Mouse (Mus musculus) heart, embryonic 11.5 days (tissue): ENCODE results near the gene Top2a. TPM values are rescaled to one million over a fixed set of nuclear protein-coding genes. Genes with fewer than 3 reads are reported as not detected.

ENCODE experiments used
- ATAC-seq: fragments of 200-750 bp; cut with Nextera tagmentation; replicated peaks from 2 replicates; pipeline ENCODE4 v1.8.0; 2017; ENCODE audit warnings: moderate library complexity; ENCODE audit not compliant: insufficient number of reproducible peaks, low FRiP score, low TSS enrichment
- H3K27ac ChIP-seq: fragments of 300-500 bp; sonication (generic); 2 replicates; pipeline ENCODE4 v1.5.1; 2014; ENCODE audit warnings: mild to moderate bottlenecking, low read depth, low read length
- H3K27me3 ChIP-seq: fragments of 300-500 bp; sonication (generic); 2 replicates; pipeline ENCODE4 v1.6.1; 2014; ENCODE audit warnings: mild to moderate bottlenecking, low read length, mixed read lengths; ENCODE audit not compliant: control insufficient read depth, insufficient read depth
- H3K36me3 ChIP-seq: fragments of 300-500 bp; sonication (generic); 2 replicates; pipeline ENCODE4 v1.6.1; 2014; ENCODE audit warnings: mild to moderate bottlenecking, low read length, moderate library complexity, mixed read lengths; ENCODE audit not compliant: control insufficient read depth, insufficient read depth
- H3K4me1 ChIP-seq: fragments of 300-500 bp; sonication (generic); 2 replicates; pipeline ENCODE4 v1.6.1; 2014; ENCODE audit warnings: low read length; ENCODE audit not compliant: control insufficient read depth, insufficient read depth
- H3K4me2 ChIP-seq: fragments of 300-500 bp; sonication (generic); 2 replicates; pipeline ENCODE4 v1.6.1; 2014; ENCODE audit warnings: mild to moderate bottlenecking, moderate library complexity
- H3K4me3 ChIP-seq: fragments of 300-500 bp; sonication (generic); 2 replicates; pipeline ENCODE4 v1.5.1; 2014; ENCODE audit warnings: low read depth, low read length
- H3K9ac ChIP-seq: fragments of 300-500 bp; sonication (generic); 2 replicates; pipeline ENCODE4 v1.6.1; 2014; ENCODE audit warnings: mild to moderate bottlenecking, low read depth, low read length, moderate library complexity
- H3K9me3 ChIP-seq: fragments of 300-500 bp; sonication (generic); replicated peaks from 2 replicates; pipeline ENCODE4 v1.6.1; 2016; ENCODE audit warnings: low read length; ENCODE audit not compliant: control insufficient read depth
- WGBS: fragments of 180-500 bp; shearing (Covaris S2); extraction: QIAGEN DNeasy Blood & Tissue Kit; methylation state at CpG from one replicate; pipeline ENCODE4 v1.1.7; 2014; ENCODE audit not compliant: insufficient replicate concordance; 5-methylcytosine and 5-hydroxymethylcytosine counted together
- polyA plus RNA-seq: library from polyadenylated mRNA; unstranded; fragments of >200 nt; fragmentation: Nextera tagmentation; extraction: Ambion mirVana; gene quantifications from 2 replicates; pipeline ENCODE4 v1.2.1, GENCODE M21; 2014

Gene Top2a
- polyA plus RNA-seq, 1 experiment from 2014 or later, result 220 TPM

- no peaks in the 10 kb centered on the region for H3K9me3 ChIP-seq
- H3K27me3 ChIP-seq, result no peaks in the 10 kb centered on the region
- peaks cover 38% of the 10 kb centered on the region for H3K4me1 ChIP-seq
- 81% methylated on average over 9 of the region's 9 CpGs for WGBS
- no peak overlapping the region for H3K27ac ChIP-seq
- H3K4me3 ChIP-seq, result no peak overlapping the region
- no peak for ATAC-seq
- H3K4me2 ChIP-seq, result no peak overlapping the region
- no peak overlapping the region for H3K9ac ChIP-seq
- H3K36me3 ChIP-seq, result peaks cover 27% of the 10 kb centered on the region
Measured at GRCm38 (mm10) chr11:98972801-98973360, 51.1 kb downstream of the Top2a start.

DNA sequence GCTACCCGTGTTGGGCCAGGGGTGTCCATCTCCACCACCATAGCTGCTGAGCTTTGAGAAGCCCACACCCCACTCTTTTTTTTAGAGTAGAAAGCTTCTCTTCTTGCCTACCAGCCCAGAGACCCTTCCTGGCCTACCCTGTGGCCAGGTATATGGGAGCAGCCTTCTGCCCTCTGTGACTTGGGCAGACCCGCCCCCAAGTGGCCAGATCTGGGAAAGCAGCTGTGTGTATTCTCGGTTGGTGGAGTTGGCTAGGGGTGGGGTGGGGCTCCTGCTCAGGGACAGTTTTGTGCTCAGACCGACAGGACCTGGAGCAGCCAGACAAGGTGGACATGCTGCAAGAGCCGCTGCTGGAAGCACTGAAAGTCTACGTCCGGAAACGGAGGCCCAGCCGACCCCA is 51.8 kb downstream of the Top2a start:
- peaks cover 43% of the 10 kb centered on the region for H3K4me1 ChIP-seq
- H3K36me3 ChIP-seq, result peaks cover 33% of the 10 kb centered on the region
- ATAC-seq, result no peak

DNA sequence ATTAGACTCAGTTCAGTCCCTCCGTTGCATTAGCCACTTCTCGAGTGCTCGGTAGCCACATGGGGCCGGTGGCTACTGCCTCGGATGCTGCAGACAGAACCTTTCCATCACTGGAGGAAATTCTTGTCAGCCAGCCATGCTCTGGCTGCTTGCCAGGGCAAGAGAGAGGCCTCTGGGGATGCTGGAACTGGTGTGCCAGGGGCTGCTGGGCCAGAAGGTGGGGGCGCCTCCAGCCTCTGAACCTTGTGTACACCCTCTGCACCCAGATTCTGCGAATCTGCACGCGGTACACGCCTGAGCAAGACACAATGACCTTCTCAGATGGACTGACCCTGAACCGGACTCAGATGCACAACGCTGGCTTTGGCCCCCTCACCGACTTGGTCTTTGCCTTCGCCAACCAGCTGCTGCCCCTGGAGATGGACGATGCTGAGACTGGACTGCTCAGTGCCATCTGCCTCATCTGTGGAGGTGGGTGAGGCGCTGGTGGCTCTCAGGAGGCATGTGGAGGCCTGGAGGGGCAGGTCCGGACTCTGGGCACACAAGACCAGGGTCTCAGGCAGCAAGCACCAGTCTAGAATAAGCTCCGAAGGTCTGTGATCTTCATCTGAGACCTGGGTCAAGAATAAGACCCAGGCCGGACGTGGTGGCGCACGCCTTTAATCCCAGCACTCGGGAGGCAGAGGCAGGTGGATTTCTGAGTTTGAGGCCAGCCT is 52.5 kb downstream of the Top2a start:
- Histone ChIP-seq H3K9me3 (no peaks in the 10 kb centered on the region), H3K9ac (0 out of 2 replicates have a peak overlapping the region, but pooled peaks have one; percentile 10), H3K36me3 (peaks cover 33% of the 10 kb centered on the region), H3K4me2 (no peak overlapping the region), H3K4me1 (peaks cover 50% of the 10 kb centered on the region), H3K27ac (peak overlapping the region; percentile 5; the same call in 1 of the 2 replicates), H3K4me3 (no peak overlapping the region), H3K27me3 (no peaks in the 10 kb centered on the region)
- ATAC-seq, result no peak
- WGBS, result 74% methylated on average over 23 of the region's 23 CpGs

More for the DNA sequence above, 51.8 kb downstream of the Top2a start:
- Histone ChIP-seq H3K9ac (no peak overlapping the region), H3K4me3 (no peak overlapping the region), H3K9me3 (no peaks in the 10 kb centered on the region), H3K27ac (no peak overlapping the region), H3K27me3 (no peaks in the 10 kb centered on the region), H3K4me2 (no peak overlapping the region)
- WGBS, result 51% methylated on average over 9 of the region's 9 CpGs

GRCm38 (mm10) chr11:98970191-98970925 is 53.6 kb downstream of the Top2a start:
- Histone ChIP-seq H3K9ac (no peak overlapping the region), H3K4me3 (no peak overlapping the region), H3K4me2 (no peak overlapping the region), H3K9me3 (no peaks in the 10 kb centered on the region), H3K27ac (no peak overlapping the region), H3K36me3 (peaks cover 33% of the 10 kb centered on the region), H3K27me3 (no peaks in the 10 kb centered on the region), H3K4me1 (peaks cover 61% of the 10 kb centered on the region)
- 73% methylated on average over 29 of the region's 29 CpGs for WGBS
- no peak for ATAC-seq

DNA sequence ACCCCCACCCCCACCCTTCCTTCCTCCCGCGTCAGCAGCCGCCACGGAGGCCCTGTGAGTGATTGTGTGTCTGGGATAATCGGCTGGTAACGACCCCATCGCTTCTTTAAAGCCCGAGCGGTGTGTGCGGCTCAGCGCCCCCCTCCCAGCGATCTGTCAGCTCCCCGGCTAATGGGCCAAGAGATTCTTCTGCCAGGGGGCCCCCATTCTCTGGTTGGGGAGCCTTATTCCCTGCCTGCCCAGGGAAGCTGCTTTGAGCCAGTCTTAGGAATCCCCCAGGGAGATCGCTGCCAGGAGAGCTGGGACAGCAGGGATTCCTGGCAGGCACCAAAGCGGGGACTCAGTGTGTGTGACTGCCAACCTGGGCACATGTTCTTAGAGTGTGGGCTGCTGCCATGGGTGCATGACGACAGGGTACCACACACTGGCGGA is 54.5 kb downstream of the Top2a start:
- ATAC-seq, result no peak
- Histone ChIP-seq H3K27ac (peak overlapping the region; percentile 17; the same call in 1 of the 2 replicates), H3K4me2 (peak overlapping the region; percentile 16; the same call in 1 of the 2 replicates), H3K9me3 (no peaks in the 10 kb centered on the region), H3K36me3 (peaks cover 33% of the 10 kb centered on the region), H3K4me3 (no peak overlapping the region), H3K4me1 (peaks cover 69% of the 10 kb centered on the region), H3K27me3 (no peaks in the 10 kb centered on the region), H3K9ac (no peak overlapping the region)
- WGBS, result 30% methylated on average over 17 of the region's 17 CpGs

GRCm38 (mm10) chr11:98968716-98969495 is 55.1 kb downstream of the Top2a start:
- H3K4me2 ChIP-seq, result peak overlapping the region; percentile 22
- WGBS, result 14% methylated on average over 20 of the region's 20 CpGs
- peak overlapping the region; percentile 32 for H3K27ac ChIP-seq
- H3K27me3 ChIP-seq, result no peaks in the 10 kb centered on the region
- peaks cover 75% of the 10 kb centered on the region for H3K4me1 ChIP-seq
- no peak for ATAC-seq
- H3K4me3 ChIP-seq, result no peak overlapping the region
- no peaks in the 10 kb centered on the region for H3K9me3 ChIP-seq
- H3K9ac ChIP-seq, result peak overlapping the region; percentile 34; the same call in 1 of the 2 replicates
- H3K36me3 ChIP-seq, result peaks cover 33% of the 10 kb centered on the region

DNA sequence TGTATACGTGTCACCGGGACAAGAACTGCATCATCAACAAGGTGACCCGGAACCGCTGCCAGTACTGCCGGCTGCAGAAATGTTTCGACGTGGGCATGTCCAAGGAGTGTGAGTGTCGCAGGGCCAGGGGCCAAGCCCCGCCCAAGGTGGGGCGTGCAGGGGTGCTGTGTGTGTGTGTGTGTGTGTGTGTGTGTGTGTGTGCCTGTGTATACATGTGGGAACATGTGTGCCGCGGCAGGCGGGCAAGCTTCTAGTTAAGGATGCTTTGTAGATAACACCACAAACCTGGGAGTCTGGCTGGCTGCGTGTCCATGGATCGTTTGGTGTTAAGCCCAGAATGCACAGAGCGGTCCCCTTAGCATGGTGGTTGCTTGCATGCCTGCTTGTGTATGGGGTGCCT is 55.9 kb downstream of the Top2a start:
- WGBS, result 59% methylated on average over 16 of the region's 16 CpGs
- Histone ChIP-seq H3K27ac (peak overlapping the region; percentile 32), H3K27me3 (no peaks in the 10 kb centered on the region), H3K4me3 (no peak overlapping the region), H3K4me1 (peaks cover 84% of the 10 kb centered on the region), H3K4me2 (no peak overlapping the region), H3K9ac (no peak overlapping the region), H3K36me3 (peaks cover 26% of the 10 kb centered on the region), H3K9me3 (no peaks in the 10 kb centered on the region)
- ATAC-seq, result no peak
